Mouse (Mus musculus) ES-E14 (cell line): ENCODE results near the gene Mmp20.

Experiments
- CHD2 ChIP-seq: IDR thresholded peaks from 2 replicates; pipeline ENCODE4 v1.6.1; 2014; ENCODE audit warnings: mild to moderate bottlenecking, low read depth, low read length, inconsistent platforms
- HCFC1 ChIP-seq: IDR thresholded peaks from 2 replicates; pipeline ENCODE4 v1.6.1; 2012; ENCODE audit warnings: low read length, inconsistent platforms, borderline replicate concordance; ENCODE audit not compliant: insufficient read depth
- MAFK ChIP-seq: IDR thresholded peaks from 2 replicates; pipeline ENCODE4 v1.6.1; 2014; ENCODE audit warnings: mild to moderate bottlenecking, low read depth, low read length, inconsistent platforms; ENCODE audit not compliant: insufficient read depth
- ZNF384 ChIP-seq: IDR thresholded peaks from 2 replicates; pipeline ENCODE4 v1.6.1; 2012; ENCODE audit warnings: low read depth, low read length, inconsistent platforms

DNA sequence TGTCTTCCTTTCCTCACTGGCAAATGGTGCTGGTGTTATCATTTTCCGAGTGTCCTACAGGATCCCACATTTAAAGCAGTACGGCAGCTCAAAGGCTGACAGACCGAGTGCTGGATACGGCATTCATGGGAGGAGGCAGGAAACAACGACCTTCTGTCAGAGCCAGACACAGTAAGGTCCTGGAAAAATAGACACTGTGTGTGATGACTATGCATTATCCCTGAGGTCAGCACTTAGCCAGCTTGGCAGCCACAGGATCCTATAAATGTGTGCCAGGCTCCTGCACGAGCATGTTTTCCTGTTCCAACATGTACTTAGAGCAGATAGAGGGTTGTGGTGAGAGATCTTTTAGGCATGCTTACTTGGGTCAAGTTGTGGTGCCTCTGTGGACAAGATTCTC is 24.0 kb upstream of the Mmp20 start:
- no peak for TF ChIP-seq HCFC1
- no peak for TF ChIP-seq CHD2
- TF ChIP-seq ZNF384 = no peak
- no peak for TF ChIP-seq MAFK
